8 mouse cellular contexts compared by ENCODE assay signal in the genomic region with DNA sequence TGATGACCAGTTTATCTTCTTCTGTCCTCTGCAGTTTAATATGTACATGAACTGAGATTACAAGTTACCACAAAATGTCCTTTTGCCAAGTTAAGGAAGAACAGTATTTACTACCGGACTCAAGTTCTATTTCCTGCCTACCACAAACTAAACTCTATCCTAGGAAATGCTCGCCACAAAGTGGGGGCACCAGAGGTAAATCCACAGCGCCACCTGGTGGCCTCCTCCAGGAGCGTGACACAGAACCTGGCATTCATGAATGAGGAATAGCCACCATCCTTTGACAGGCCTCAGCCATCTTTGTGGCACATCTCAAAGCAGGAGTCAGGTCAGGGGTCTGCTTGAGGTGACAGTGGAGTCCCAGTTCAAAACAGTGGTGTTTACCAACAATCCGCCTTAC. TPM values are rescaled to one million over a fixed set of nuclear protein-coding genes. Genes with fewer than 3 reads are reported as not detected.
DNase-seq lines count a peak whose midpoint lies in the region; ATAC-seq and TF ChIP-seq lines count a peak whose summit lies in the region.

No protein-coding gene starts in this region.

- no peak for TF ChIP-seq POLR2A in spleen, adult 2 months (IDR thresholded peaks at IDR 0.05; ENCODE audit: low read depth, low read length)

- WGBS in neural tube, embryonic 15.5 days: 27% methylated on average over 5 of the region's 5 CpGs
- WGBS in midbrain, embryonic 13.5 days: 23% methylated on average over 5 of the region's 5 CpGs
- 22% methylated on average over 5 of the region's 5 CpGs for WGBS in spleen, adult 2 months

- no peak overlapping the region for H3K4me3 ChIP-seq in neural tube, embryonic 15.5 days (replicated peaks)
- no peak overlapping the region for H3K4me3 ChIP-seq in midbrain, embryonic 13.5 days (replicated peaks)
- no peak overlapping the region for H3K4me3 ChIP-seq in spleen, adult 2 months (ENCODE audit: extremely low read depth, insufficient read depth, insufficient read length)

- no peak overlapping the region for H3K27ac ChIP-seq in neural tube, embryonic 15.5 days (replicated peaks)
- no peak overlapping the region for H3K27ac ChIP-seq in midbrain, embryonic 13.5 days
- no peak overlapping the region for H3K27ac ChIP-seq in spleen, adult 2 months (ENCODE audit: insufficient read depth, low read length)

- DNase-seq in neural tube, embryonic 10.5 days (ENCODE audit: extremely low spot score, low spot score): peak; percentile 83
- peak; percentile 87 to 92 for DNase-seq in cerebellum, postnatal 10 days
- DNase-seq in frontal cortex, postnatal 36 days (ENCODE audit: low spot score in 2 of 2): peak; percentile 55 to 58
- DNase-seq in left cerebral cortex, postnatal 25 days (ENCODE audit: low spot score in 2 of 2): peak; percentile 60 to 61
- peak; percentile 12 to 44 for DNase-seq in spleen, adult 2 months (ENCODE audit: low read depth in 1 of 2, low spot score in 2 of 2)

- peak; percentile 88; the same call in 1 of the 2 replicates for TF ChIP-seq CTCF in spleen, adult 2 months (IDR thresholded peaks at IDR 0.05; ENCODE audit: extremely low read depth, insufficient read depth, insufficient read length, insufficient replicate concordance)

- no peaks in the 10 kb centered on the region for H3K4me1 ChIP-seq in neural tube, embryonic 15.5 days
- no peaks in the 10 kb centered on the region for H3K4me1 ChIP-seq in midbrain, embryonic 13.5 days (replicated peaks)
- no peaks in the 10 kb centered on the region for H3K4me1 ChIP-seq in spleen, adult 2 months (ENCODE audit: control insufficient read depth, insufficient read depth, insufficient read length)

- H3K9me3 ChIP-seq in neural tube, embryonic 15.5 days (replicated peaks): no peaks in the 10 kb centered on the region
- no peaks in the 10 kb centered on the region for H3K9me3 ChIP-seq in midbrain, embryonic 13.5 days

- ATAC-seq in neural tube, embryonic 15.5 days (ENCODE audit: low FRiP score): no peak
- ATAC-seq in inflammation-experienced regulatory T-cells, adult 6 months: peak; percentile 77
- peak; percentile 62 for ATAC-seq in midbrain, embryonic 13.5 days

- peaks cover 29% of the 10 kb centered on the region for H3K36me3 ChIP-seq in neural tube, embryonic 15.5 days
- H3K36me3 ChIP-seq in midbrain, embryonic 13.5 days: peaks cover 30% of the 10 kb centered on the region
- peaks cover 10% of the 10 kb centered on the region for H3K36me3 ChIP-seq in spleen, adult 2 months (ENCODE audit: control insufficient read depth, insufficient read depth, low read length)

- intact Hi-C loops in left cerebral cortex, postnatal 25 days (cut with DNase I): loop anchor here (1.0 kb wide), 1 partner anchor 402 kb away; no protein-coding TSS in a partner anchor

- no peak overlapping the region for H3K9ac ChIP-seq in neural tube, embryonic 15.5 days (replicated peaks)
- H3K9ac ChIP-seq in midbrain, embryonic 13.5 days (replicated peaks): no peak overlapping the region

- H3K4me2 ChIP-seq in neural tube, embryonic 15.5 days: no peak overlapping the region
- H3K4me2 ChIP-seq in midbrain, embryonic 13.5 days (replicated peaks): no peak overlapping the region

- H3K27me3 ChIP-seq in neural tube, embryonic 15.5 days (replicated peaks): no peaks in the 10 kb centered on the region
- H3K27me3 ChIP-seq in midbrain, embryonic 13.5 days: no peaks in the 10 kb centered on the region
- no peaks in the 10 kb centered on the region for H3K27me3 ChIP-seq in spleen, adult 2 months (ENCODE audit: control insufficient read depth, insufficient read depth, low read length)

RNA-seq across cellular contexts. Expression of gene Psmb1, which starts 31.9 kb away (rescaled TPM):
- 247 and 250 TPM in 2 replicates for polyA plus RNA-seq in neural tube, embryonic 15.5 days (2015; fragmentation: Nextera tagmentation; extraction: Ambion mirVana)
- 100 to 1,000 TPM; 370 to 432 (median 370) TPM for polyA plus RNA-seq in inflammation-experienced regulatory T-cells, adult 6 months (2017; shearing (Covaris generic))
- total RNA-seq in left cerebral cortex, postnatal 25 days (2021): 100 to 1,000 TPM; 122 to 129 TPM
- 265 and 267 TPM in 2 replicates for polyA plus RNA-seq in midbrain, embryonic 13.5 days (2015; fragmentation: Nextera tagmentation; extraction: Ambion mirVana)
- 38.3 and 63.0 TPM in 2 replicates for polyA plus RNA-seq in spleen, adult 2 months (2012; rRNA removed)

RNA-seq across cellular contexts. Expression of gene Tbp, which starts 32.0 kb away (rescaled TPM):
- polyA plus RNA-seq in neural tube, embryonic 15.5 days (2015; fragmentation: Nextera tagmentation; extraction: Ambion mirVana): 48.8 and 51.7 TPM in 2 replicates
- polyA plus RNA-seq in inflammation-experienced regulatory T-cells, adult 6 months (2017; shearing (Covaris generic)): 10 to 100 TPM; 48.2 to 58.1 (median 56.7) TPM
- total RNA-seq in left cerebral cortex, postnatal 25 days (2021): 10 to 100 TPM; 25.2 to 28.8 TPM
- polyA plus RNA-seq in midbrain, embryonic 13.5 days (2015; fragmentation: Nextera tagmentation; extraction: Ambion mirVana): 70.6 and 74.9 TPM in 2 replicates
- 37.5 and 43.3 TPM in 2 replicates for polyA plus RNA-seq in spleen, adult 2 months (2012; rRNA removed)

RNA-seq across cellular contexts. Expression of gene Pdcd2, which starts 59.4 kb away (rescaled TPM):
- polyA plus RNA-seq in neural tube, embryonic 15.5 days (2015; fragmentation: Nextera tagmentation; extraction: Ambion mirVana): 63.4 and 66.6 TPM in 2 replicates
- 10 to 100 TPM; 18.0 to 29.1 (median 21.3) TPM for polyA plus RNA-seq in inflammation-experienced regulatory T-cells, adult 6 months (2017; shearing (Covaris generic))
- total RNA-seq in left cerebral cortex, postnatal 25 days (2021): 10 to 100 TPM; 14.7 to 17.0 TPM
- polyA plus RNA-seq in midbrain, embryonic 13.5 days (2015; fragmentation: Nextera tagmentation; extraction: Ambion mirVana): 67.4 and 72.2 TPM in 2 replicates
- 21.7 and 40.1 TPM in 2 replicates for polyA plus RNA-seq in spleen, adult 2 months (2012; rRNA removed)

Comparison
In these comparisons a context has a peak if more than half of its experiments do, and no peak if none do; other contexts are left out.
1. DNase-seq: peak in every context shown above with its lines; median percentile 90 in cerebellum, postnatal 10 days; 83 in neural tube, embryonic 10.5 days; 60 in left cerebral cortex, postnatal 25 days; 56 in frontal cortex, postnatal 36 days; 28 in spleen, adult 2 months.